Mouse (Mus musculus) right cerebral cortex, postnatal 36 days (tissue): ENCODE data around the gene Anxa2.

ENCODE experiments used
- DNase-seq, 2 experiments: peaks; one replicate each; pipeline ENCODE4 v3.0.0; 2022; ENCODE audit warnings: low spot score in 2 of 2, mixed read lengths in 1 of 2

Gene Anxa2

GRCm38 (mm10) chr9:69511881-69512590 lies 58.6 kb downstream of the Anxa2 start:
- no peak for DNase-seq

- DNase-seq: no peak
Measured at GRCm38 (mm10) chr9:69512726-69513125, 59.3 kb downstream of the Anxa2 start.

GRCm38 (mm10) chr9:69514206-69514605 lies 60.8 kb downstream of the Anxa2 start:
- DNase-seq: no peak

GRCm38 (mm10) chr9:69515416-69515815 lies 62.0 kb downstream of the Anxa2 start:
- no peak for DNase-seq

GRCm38 (mm10) chr9:69517387-69518035 lies 64.1 kb downstream of the Anxa2 start:
- peak; percentile 68 to 79 for DNase-seq
